Mouse (Mus musculus): Measurements from ENCODE around the gene Crp.

The Crp gene

DNA sequence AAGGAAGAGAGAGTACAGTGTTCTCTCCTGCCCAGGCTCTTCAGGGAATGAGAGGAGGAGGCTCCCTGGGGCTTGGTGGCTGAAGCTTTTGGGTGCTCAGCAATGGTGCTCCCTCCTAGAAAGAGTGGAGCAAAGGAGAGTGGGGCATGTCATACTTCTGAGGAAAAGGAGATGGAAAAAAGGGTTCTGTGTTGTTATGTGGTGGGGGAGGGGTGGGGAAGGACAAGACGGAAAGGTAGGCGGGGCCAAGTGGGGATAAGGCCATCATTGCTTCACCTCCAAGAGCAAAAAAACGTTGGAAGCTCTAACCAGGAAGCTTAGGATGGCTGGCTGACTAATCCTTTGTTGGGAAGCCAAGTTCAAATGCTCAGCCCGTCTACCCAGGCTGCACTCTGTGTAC, 14.1 kb downstream of the Crp start:
- DNase-seq (ENCODE audit: low spot score in 2 of 2), result no peak

- no peak for DNase-seq (ENCODE audit: low spot score in 2 of 2)
Measured at GRCm38 (mm10) chr1:172751241-172751640, 53.4 kb downstream of the Crp start.

- no peak for DNase-seq (ENCODE audit: low spot score in 2 of 2)
Measured at GRCm38 (mm10) chr1:172755151-172755550, 57.3 kb downstream of the Crp start.

DNA sequence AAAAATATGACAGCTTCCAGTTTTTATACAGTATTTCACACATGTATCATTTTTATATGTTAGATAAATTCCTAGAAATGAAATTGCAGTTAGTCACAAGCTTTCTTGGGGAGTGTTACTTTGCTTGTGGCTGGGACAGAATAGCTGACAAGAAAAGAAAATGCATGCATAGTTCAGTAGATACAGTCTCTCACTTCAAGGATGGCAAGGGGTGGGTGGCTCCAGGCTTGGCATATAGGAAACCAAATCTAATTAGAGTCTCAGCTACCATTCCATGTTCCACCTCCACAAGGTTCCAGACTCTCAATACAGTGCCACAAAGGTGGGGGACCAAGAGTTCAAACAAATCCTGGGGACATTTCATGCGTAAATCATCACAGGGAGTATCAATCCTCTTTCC, 61.7 kb downstream of the Crp start:
- DNase-seq (ENCODE audit: low spot score in 2 of 2), result no peak

GRCm38 (mm10) chr1:172779195-172779594, 81.3 kb downstream of the Crp start:
- no peak for DNase-seq (ENCODE audit: low spot score in 2 of 2)

- DNase-seq (ENCODE audit: low spot score in 2 of 2), result no peak
Measured at GRCm38 (mm10) chr1:172785322-172785721, 87.5 kb downstream of the Crp start.

GRCm38 (mm10) chr1:172785886-172786285, 88.0 kb downstream of the Crp start:
- DNase-seq (ENCODE audit: low spot score in 2 of 2), result no peak

GRCm38 (mm10) chr1:172828975-172829374, 131.1 kb downstream of the Crp start:
- no peak for DNase-seq (ENCODE audit: low spot score in 2 of 2)

DNA sequence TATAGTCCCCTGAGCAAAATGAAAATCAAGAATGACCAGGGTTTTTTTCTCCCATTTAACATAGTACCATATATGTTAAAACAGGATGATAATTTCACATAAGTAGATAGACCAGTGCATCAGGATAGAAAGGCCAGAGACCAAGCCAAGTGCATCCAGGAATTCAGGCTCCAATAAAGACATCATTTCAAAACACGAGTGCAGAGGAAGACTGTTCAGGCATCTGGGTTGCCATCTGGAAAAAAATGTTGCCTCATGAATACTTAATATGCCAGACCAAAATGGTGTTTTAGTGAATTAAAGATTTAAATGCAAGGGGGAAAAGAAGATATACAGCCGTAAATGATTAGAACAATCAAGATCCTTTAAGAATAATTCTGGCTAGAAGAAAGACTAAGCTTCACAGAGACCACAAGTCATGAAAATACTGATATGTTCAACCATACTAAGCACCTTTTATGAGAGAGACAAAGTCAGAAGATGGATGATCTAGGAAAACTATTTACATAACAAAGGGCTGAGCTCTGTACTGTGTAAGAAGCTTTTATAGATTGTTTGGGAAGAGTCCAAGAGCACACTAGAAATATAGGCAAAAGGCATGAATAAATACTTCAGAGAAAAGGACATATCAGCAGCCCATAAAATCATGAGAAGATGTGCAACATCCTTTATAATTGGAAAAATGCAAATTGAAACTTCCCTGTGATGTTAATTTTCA, 149.3 kb downstream of the Crp start:
- DNase-seq (ENCODE audit: low spot score in 2 of 2), result no peak

DNA sequence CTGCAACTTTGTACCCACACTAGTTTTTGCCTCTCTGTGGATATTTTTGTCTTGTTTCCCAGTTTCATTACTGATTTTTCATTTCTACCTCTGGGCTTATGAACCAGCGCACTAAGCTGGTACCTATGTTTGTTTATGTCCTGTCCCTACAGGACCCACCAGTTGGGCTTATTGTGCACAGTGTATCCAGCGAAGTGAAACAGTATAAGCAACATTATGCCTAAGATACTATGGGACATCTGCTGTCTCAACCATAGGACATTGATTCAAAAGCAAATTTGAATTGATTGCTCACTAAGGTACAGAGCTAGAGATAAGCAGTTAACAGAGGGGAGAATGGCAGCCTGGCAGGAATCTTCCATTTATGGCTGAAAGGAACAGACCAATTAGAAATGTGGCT, 150.3 kb downstream of the Crp start:
- DNase-seq (ENCODE audit: low spot score in 2 of 2), result no peak

GRCm38 (mm10) chr1:172875265-172875664, 177.4 kb downstream of the Crp start:
- DNase-seq (ENCODE audit: low spot score in 2 of 2), result no peak

DNA sequence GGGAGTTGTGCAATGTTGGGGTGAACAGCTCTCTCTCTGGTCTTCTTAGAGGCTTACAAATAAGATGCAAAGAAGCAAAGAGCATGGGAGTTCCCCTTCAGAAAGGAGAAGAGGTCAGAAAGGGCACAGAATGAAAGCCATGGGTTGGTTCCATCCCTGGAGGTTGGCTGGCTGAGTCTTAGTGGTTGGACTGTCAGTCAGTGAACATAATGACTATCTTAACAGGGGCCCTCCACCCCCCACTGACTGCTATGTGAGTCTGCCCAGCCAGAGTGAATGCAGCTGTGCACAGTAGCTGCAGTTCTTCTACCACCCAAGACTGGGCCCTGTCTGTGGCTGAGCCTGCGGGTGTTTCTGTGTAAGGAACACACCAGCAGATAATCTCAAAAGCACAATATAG, 178.8 kb downstream of the Crp start:
- no peak for DNase-seq (ENCODE audit: low spot score in 2 of 2)
